Mouse (Mus musculus) C2C12 (cell line): Measurements from ENCODE around the gene Enpp1. TPM values are rescaled to one million over a fixed set of nuclear protein-coding genes. Genes with fewer than 3 reads are reported as not detected.

Source experiments
- H3K27me3 ChIP-seq: one replicate; pipeline ENCODE4 v1.6.1; 2011; ENCODE audit not compliant: control insufficient read depth, insufficient read depth, insufficient read length
- H3K36me3 ChIP-seq: one replicate; pipeline ENCODE4 v1.6.1; 2011; ENCODE audit not compliant: control insufficient read depth, insufficient read depth
- H3K4me3 ChIP-seq: one replicate; pipeline ENCODE4 v1.5.1; 2011; ENCODE audit warnings: mild to moderate bottlenecking, control low read depth; ENCODE audit not compliant: poor library complexity, insufficient read depth, severe bottlenecking
- H3K79me2 ChIP-seq: one replicate; pipeline ENCODE4 v1.6.1; 2011; ENCODE audit not compliant: control insufficient read depth, insufficient read depth
- H3K79me3 ChIP-seq: one replicate; pipeline ENCODE4 v1.6.1; 2011; ENCODE audit warnings: low read depth, control low read depth
- H3ac ChIP-seq: one replicate; pipeline ENCODE3; 2011; ENCODE audit warnings: low read depth; ENCODE audit not compliant: control insufficient read depth, insufficient read length
- CEBPB ChIP-seq: IDR thresholded peaks from one replicate; pipeline ENCODE4 v1.6.1; 2011; ENCODE audit warnings: low read depth, mild to moderate bottlenecking, control low read depth, moderate library complexity
- CTCF ChIP-seq: IDR thresholded peaks from one replicate; pipeline ENCODE4 v1.5.1; 2011; ENCODE audit not compliant: control insufficient read depth, insufficient read depth, insufficient read length
- FOSL1 ChIP-seq: IDR thresholded peaks from one replicate; pipeline ENCODE4 v1.8.0; 2011; ENCODE audit warnings: mild to moderate bottlenecking, low read length; ENCODE audit not compliant: poor library complexity, insufficient read depth, severe bottlenecking
- MAX ChIP-seq: IDR thresholded peaks from one replicate; pipeline ENCODE4 v1.6.1; 2011; ENCODE audit warnings: mild to moderate bottlenecking, control low read depth
- MYOD1 ChIP-seq: IDR thresholded peaks from one replicate; pipeline ENCODE4 v1.6.1; 2011; ENCODE audit warnings: low read depth; ENCODE audit not compliant: control insufficient read depth, insufficient read length
- MYOG ChIP-seq: IDR thresholded peaks from one replicate; pipeline ENCODE4 v1.6.1; 2011; ENCODE audit not compliant: control insufficient read depth, insufficient read length; ENCODE audit errors: extremely low read depth
- USF1 ChIP-seq: IDR thresholded peaks from one replicate; pipeline ENCODE4 v1.6.1; 2011; ENCODE audit warnings: low read depth, mild to moderate bottlenecking, control low read depth, moderate library complexity
- polyA plus RNA-seq: library from polyadenylated mRNA; unstranded; fragments of >200 nt; fragmentation: generic; extraction: Trizol; gene quantifications from one replicate; pipeline ENCODE4 v1.2.1, GENCODE M21; 2012; ENCODE audit warnings: missing spikeins

Gene Enpp1
- polyA plus RNA-seq, 1 experiment, result 1.3 TPM

DNA sequence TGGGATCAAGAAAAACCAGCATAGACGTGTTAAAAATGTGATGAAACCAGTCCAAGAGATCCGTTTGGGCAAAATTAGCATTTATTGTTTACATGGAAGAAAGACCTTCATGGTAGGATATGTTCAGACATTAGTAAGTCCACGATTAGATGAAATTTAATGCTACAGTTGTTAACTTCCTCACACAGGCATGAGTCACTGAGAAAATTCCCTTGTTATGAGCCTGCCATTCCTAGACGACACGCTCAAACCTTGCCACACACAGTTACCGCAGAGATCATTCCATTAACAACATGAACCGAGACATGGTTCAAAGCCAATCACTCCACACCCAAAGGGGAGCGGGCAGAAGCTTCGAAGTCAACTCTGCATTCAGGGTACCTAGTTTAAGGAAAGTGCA lies 122.7 kb downstream of the Enpp1 start:
- Histone ChIP-seq H3K27me3 (no peaks in the 10 kb centered on the region), H3K4me3 (no peak overlapping the region), H3K79me2 (no peaks in the 10 kb centered on the region), H3K79me3 (no peaks in the 10 kb centered on the region), H3ac (no peak overlapping the region), H3K36me3 (no peaks in the 10 kb centered on the region)
- no peak for TF ChIP-seq CTCF
- TF ChIP-seq CEBPB, result peak; percentile 70
- peak; percentile 60 for TF ChIP-seq FOSL1
- peak; percentile 54 for TF ChIP-seq MYOD1
- TF ChIP-seq MYOG, result no peak
- TF ChIP-seq MAX, result peak; percentile 56

GRCm38 (mm10) chr10:24588824-24589223 lies 123.1 kb downstream of the Enpp1 start:
- no peak overlapping the region for H3K4me3 ChIP-seq
- TF ChIP-seq MAX (no peak), MYOD1 (no peak), CTCF (no peak), USF1 (no peak), FOSL1 (no peak), CEBPB (no peak), MYOG (no peak)
- no peaks in the 10 kb centered on the region for H3K79me3 ChIP-seq
- H3K79me2 ChIP-seq, result no peaks in the 10 kb centered on the region
- no peak overlapping the region for H3ac ChIP-seq
- no peaks in the 10 kb centered on the region for H3K27me3 ChIP-seq
- H3K36me3 ChIP-seq, result no peaks in the 10 kb centered on the region

Other genes with a start within 250 kb of the Enpp1 start
- 55.2 TPM for gene Ccn2, start 116.7 kb downstream of the Enpp1 start, polyA plus RNA-seq
- gene Enpp3, start 130.7 kb upstream of the Enpp1 start, polyA plus RNA-seq, result 1.4 TPM
- gene Med23, start 157.8 kb upstream of the Enpp1 start, polyA plus RNA-seq, result 10.5 TPM
- gene Arg1, start 215.3 kb upstream of the Enpp1 start, polyA plus RNA-seq, result 0.05 TPM